Mouse (Mus musculus) liver, adult 2 months (tissue): ENCODE data around the gene Mapre1.

Experiments
- CTCF ChIP-seq: fragments of 200-500 bp; IDR thresholded peaks from 2 replicates; pipeline ENCODE4 v1.5.1; 2011; ENCODE audit warnings: low read depth, low read length, control low read depth
- POLR2A ChIP-seq: fragments of 200-500 bp; IDR thresholded peaks from 2 replicates; pipeline ENCODE4 v1.6.1; 2011; ENCODE audit warnings: low read length, control low read depth; ENCODE audit not compliant: insufficient read depth; ENCODE audit errors: extremely low read depth

- TF ChIP-seq CTCF (no peak), POLR2A (no peak)
Measured at GRCm38 (mm10) chr2:153762121-153762520, 21.0 kb downstream of the Mapre1 start.
